Mouse (Mus musculus) bone marrow macrophage, adult 2 months (primary cell): ENCODE results near the gene Plch1.

Experiments used
- CTCF ChIP-seq: IDR thresholded peaks from 2 replicates; pipeline ENCODE4 v1.5.1; 2012; ENCODE audit warnings: low read depth, mild to moderate bottlenecking, low read length, moderate library complexity
- POLR2A ChIP-seq: IDR thresholded peaks from 2 replicates; pipeline ENCODE4 v1.6.1; 2012; ENCODE audit warnings: mild to moderate bottlenecking, low read depth, low read length, borderline replicate concordance

GRCm38 (mm10) chr3:63822631-63823030, 76.6 kb downstream of the Plch1 start:
- no peak for TF ChIP-seq CTCF
- no peak for TF ChIP-seq POLR2A
